Mouse (Mus musculus): ENCODE data around the gene Lingo1.

GRCm38 (mm10) chr9:56810916-56811315 lies 14.6 kb upstream of the Lingo1 start:
- TF ChIP-seq EP300 (IDR thresholded peaks at IDR 0.05; ENCODE audit: low read length) (no peak), MYC (IDR thresholded peaks at IDR 0.05; ENCODE audit: low read depth, low read length) (no peak), GABPA (IDR thresholded peaks at IDR 0.05; ENCODE audit: insufficient replicate concordance, low read depth, low read length) (no peak), UBTF (IDR thresholded peaks at IDR 0.05; ENCODE audit: low read depth, low read length) (no peak), ZC3H11A (IDR thresholded peaks at IDR 0.05; ENCODE audit: low read depth, low read length) (no peak), MEF2A (IDR thresholded peaks at IDR 0.05; ENCODE audit: borderline replicate concordance, low read depth, low read length) (no peak), POLR2A (IDR thresholded peaks at IDR 0.05; ENCODE audit: low read depth, low read length) (no peak), NELFE (IDR thresholded peaks at IDR 0.05; ENCODE audit: low read depth, low read length) (no peak), MAFK (IDR thresholded peaks at IDR 0.05; ENCODE audit: insufficient replicate concordance, low read length) (no peak), JUND (conservative IDR thresholded peaks at IDR 0.05; ENCODE audit: low read depth, low read length) (no peak), JUN (IDR thresholded peaks at IDR 0.05; ENCODE audit: insufficient read depth, low read depth, low read length) (no peak), CTCF (conservative IDR thresholded peaks at IDR 0.05 in 1 of 2, IDR thresholded peaks at IDR 0.05 in 1 of 2; ENCODE audit: low read depth in 2 of 2, low read length in 2 of 2) (no peak)
